ENCODE assay signal across 12 mouse cellular contexts in the genomic region with DNA sequence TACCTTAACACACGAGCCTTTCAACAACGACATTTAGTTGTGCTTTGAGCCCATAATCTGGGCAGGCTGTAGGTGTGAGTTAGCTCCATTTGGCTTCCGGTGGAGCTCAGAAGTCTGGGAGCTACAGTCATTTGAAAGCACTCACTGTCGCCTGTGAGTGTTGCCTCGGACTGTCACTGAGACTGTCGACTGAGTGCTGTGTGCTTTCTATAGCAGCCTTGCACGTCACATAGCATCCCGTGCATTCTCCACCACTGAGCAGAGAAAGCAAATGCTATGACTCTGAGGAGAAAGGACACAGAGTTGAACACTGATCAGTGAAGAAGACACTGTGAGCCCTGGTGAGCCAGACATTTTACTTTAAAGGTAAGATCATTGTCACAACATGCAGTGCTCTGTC.
DNase-seq lines count a peak whose midpoint lies in the region; ATAC-seq and TF ChIP-seq lines count a peak whose summit lies in the region.
"Had no signal": no experiment of that assay in that cellular context is flagged by ENCODE, and none has a peak within 500 bp of the region (broad histone marks: within the 10 kb centered on the region; RNA-seq: fewer than 3 reads in every experiment).

No protein-coding gene starts in this region.

- ATAC-seq in heart, postnatal 0 days (ENCODE audit: insufficient read depth, low read depth) = peak; percentile 68
- peak; percentile 67 for ATAC-seq in hindbrain, postnatal 0 days

- no peak overlapping the region for H3K9ac ChIP-seq in heart, postnatal 0 days (replicated peaks; ENCODE audit: low read depth, low read length)
- H3K9ac ChIP-seq in hindbrain, postnatal 0 days (replicated peaks; ENCODE audit: low read length) = no peak overlapping the region

- no peak overlapping the region for H3K4me3 ChIP-seq in heart, postnatal 0 days (ENCODE audit: low read depth, low read length)
- no peak overlapping the region for H3K4me3 ChIP-seq in hindbrain, postnatal 0 days (ENCODE audit: low read length)
- H3K4me3 ChIP-seq: myocyte had no signal

- no peak for TF ChIP-seq EP300 in heart, postnatal 0 days (IDR thresholded peaks at IDR 0.05; ENCODE audit: low read depth)

- peak overlapping the region; percentile 36 for H3K4me2 ChIP-seq in heart, postnatal 0 days (ENCODE audit: low read depth, low read length)
- H3K4me2 ChIP-seq in hindbrain, postnatal 0 days (ENCODE audit: low read depth, low read length) = no peak overlapping the region

- no peaks in the 10 kb centered on the region for H3K36me3 ChIP-seq in heart, postnatal 0 days (replicated peaks; ENCODE audit: control insufficient read depth, insufficient read depth, low read length)
- H3K36me3 ChIP-seq in hindbrain, postnatal 0 days (ENCODE audit: insufficient read depth, low read length) = no peaks in the 10 kb centered on the region

- no peak for TF ChIP-seq CTCF in heart, postnatal 0 days (IDR thresholded peaks at IDR 0.05; ENCODE audit: low read depth)
- no peak for TF ChIP-seq CTCF in hindbrain, postnatal 0 days (IDR thresholded peaks at IDR 0.05; ENCODE audit: low read depth)

- H3K27ac ChIP-seq in heart, postnatal 0 days (ENCODE audit: low read depth) = no peak overlapping the region; the same call in 1 of the 2 replicates
- peak overlapping the region; percentile 33; the same call in 1 of the 2 replicates for H3K27ac ChIP-seq in hindbrain, postnatal 0 days
- H3K27ac ChIP-seq: macrophage had no signal

- peak; percentile 61 for DNase-seq in heart, postnatal 0 days (ENCODE audit: low spot score)
- DNase-seq in heart, adult 8-10 months (ENCODE audit: low spot score) = no peak
- DNase-seq in right cerebral cortex, adult 2 months (ENCODE audit: low spot score in 2 of 2) = peak; percentile 17 to 18
- no peak for DNase-seq in right cerebral cortex, postnatal 36 days (ENCODE audit: low spot score in 2 of 2)
- no peak for DNase-seq in hindbrain, postnatal 0 days (ENCODE audit: low spot score)
- no peak for DNase-seq in spleen, postnatal 4 days (ENCODE audit: low spot score in 2 of 2)
- DNase-seq in urinary bladder, postnatal 14 days (ENCODE audit: low spot score) = no peak
- DNase-seq: adrenal gland, adult 2 months; thymus, postnatal 4 days had no signal

- no peaks in the 10 kb centered on the region for H3K27me3 ChIP-seq in heart, postnatal 0 days (ENCODE audit: control insufficient read depth, insufficient read depth, low read length)
- H3K27me3 ChIP-seq in hindbrain, postnatal 0 days (ENCODE audit: insufficient read depth, low read length) = no peaks in the 10 kb centered on the region
- H3K27me3 ChIP-seq: CH12.LX had no signal

- H3K9me3 ChIP-seq in heart, postnatal 0 days (replicated peaks; ENCODE audit: control insufficient read depth, low read length) = no peaks in the 10 kb centered on the region
- no peaks in the 10 kb centered on the region for H3K9me3 ChIP-seq in hindbrain, postnatal 0 days (ENCODE audit: low read length)

- 0 out of 2 replicates have a peak, but pooled peaks cover 7% of the 10 kb centered on the region for H3K4me1 ChIP-seq in heart, postnatal 0 days (ENCODE audit: control insufficient read depth, insufficient read depth)
- no peaks in the 10 kb centered on the region for H3K4me1 ChIP-seq in hindbrain, postnatal 0 days (ENCODE audit: insufficient read depth, low read length)

- 22% methylated on average over 8 of the region's 8 CpGs for WGBS in heart, postnatal 0 days
- 29% methylated on average over 8 of the region's 8 CpGs for WGBS in hindbrain, postnatal 0 days

Comparison
In these comparisons a context has a peak if more than half of its experiments do, and no peak if none do; other contexts are left out.
1. DNase-seq: peak in heart, postnatal 0 days (single experiment) and right cerebral cortex, adult 2 months (2 of 2); none in heart, adult 8-10 months (single experiment), right cerebral cortex, postnatal 36 days (0 of 2), hindbrain, postnatal 0 days (single experiment), spleen, postnatal 4 days (0 of 2) and urinary bladder, postnatal 14 days (single experiment).